Mouse (Mus musculus) kidney, embryonic 16.5 days (tissue): ENCODE results near the gene Barx1. TPM values are rescaled to one million over a fixed set of nuclear protein-coding genes. Genes with fewer than 3 reads are reported as not detected.

Experiments
- ATAC-seq: fragments of 200-750 bp; cut with Nextera tagmentation; 2 replicates; pipeline ENCODE4 v1.8.0; 2017; ENCODE audit warnings: moderate TSS enrichment; ENCODE audit not compliant: low FRiP score, low TSS enrichment
- H3K27ac ChIP-seq: fragments of 300-500 bp; sonication (generic); 2 replicates; pipeline ENCODE4 v1.5.1; 2014; ENCODE audit warnings: low read length
- H3K27me3 ChIP-seq: fragments of 300-500 bp; sonication (generic); 2 replicates; pipeline ENCODE4 v1.6.1; 2014; ENCODE audit warnings: low read length, control low read depth, mixed read lengths; ENCODE audit not compliant: insufficient read depth
- H3K36me3 ChIP-seq: fragments of 300-500 bp; sonication (generic); 2 replicates; pipeline ENCODE4 v1.6.1; 2014; ENCODE audit warnings: low read length, control low read depth, mixed read lengths; ENCODE audit not compliant: insufficient read depth
- H3K4me1 ChIP-seq: fragments of 300-500 bp; sonication (generic); 2 replicates; pipeline ENCODE4 v1.6.1; 2014; ENCODE audit warnings: low read length, control low read depth, mixed read lengths; ENCODE audit not compliant: insufficient read depth
- H3K4me2 ChIP-seq: fragments of 300-500 bp; sonication (generic); replicated peaks from 2 replicates; pipeline ENCODE4 v1.6.1; 2014; ENCODE audit warnings: low read depth, low read length
- H3K4me3 ChIP-seq: fragments of 300-500 bp; sonication (generic); 2 replicates; pipeline ENCODE4 v1.5.1; 2014; ENCODE audit warnings: mild to moderate bottlenecking, low read length
- H3K9ac ChIP-seq: fragments of 300-500 bp; sonication (generic); replicated peaks from 2 replicates; pipeline ENCODE4 v1.6.1; 2014; ENCODE audit warnings: low read length
- H3K9me3 ChIP-seq: fragments of 300-500 bp; sonication (generic); 2 replicates; pipeline ENCODE4 v1.6.1; 2016; ENCODE audit warnings: low read length, control low read depth
- WGBS: fragments of 180-500 bp; shearing (Covaris S2); extraction: QIAGEN DNeasy Blood & Tissue Kit; methylation state at CpG from one replicate; pipeline ENCODE4 v1.1.7; 2014; 5-methylcytosine and 5-hydroxymethylcytosine counted together
- polyA plus RNA-seq: library from polyadenylated mRNA; unstranded; fragments of >200 nt; fragmentation: Nextera tagmentation; extraction: Ambion mirVana; gene quantifications from 2 replicates; pipeline ENCODE4 v1.2.1, GENCODE M21; 2015

The Barx1 gene
- polyA plus RNA-seq, 1 experiment from 2014 or later: 0.11 TPM

DNA sequence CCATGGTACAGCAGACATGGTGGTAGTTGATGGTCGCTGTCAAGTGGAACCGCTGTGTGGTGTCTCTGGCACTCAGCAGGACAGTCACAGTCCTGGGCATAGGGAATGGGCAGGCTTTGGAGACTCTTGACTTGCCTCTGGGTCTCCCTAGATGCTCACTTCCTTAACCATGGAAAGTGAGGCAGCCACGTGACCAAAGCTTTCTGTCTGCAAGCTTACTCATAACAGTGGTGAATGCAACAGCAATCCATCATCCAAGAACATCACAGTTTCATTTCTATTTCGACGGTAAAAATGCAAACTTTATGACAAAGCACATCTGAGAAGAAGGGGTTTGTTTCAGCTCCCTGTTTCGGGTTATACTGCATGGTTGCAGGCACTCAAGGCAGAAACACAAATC is 19.7 kb upstream of the Barx1 start:
- H3K4me3 ChIP-seq: no peak overlapping the region
- H3K27me3 ChIP-seq: 0 out of 2 replicates have a peak, but pooled peaks cover 2% of the 10 kb centered on the region
- H3K4me1 ChIP-seq: no peaks in the 10 kb centered on the region
- no peaks in the 10 kb centered on the region for H3K36me3 ChIP-seq
- H3K9ac ChIP-seq: no peak overlapping the region
- 83% methylated on average over 6 of the region's 6 CpGs for WGBS
- ATAC-seq: no peak
- H3K4me2 ChIP-seq: no peak overlapping the region
- peaks cover 3% of the 10 kb centered on the region; the same call in 1 of the 2 replicates for H3K9me3 ChIP-seq
- H3K27ac ChIP-seq: no peak overlapping the region

GRCm38 (mm10) chr13:48643991-48644390 is 18.8 kb upstream of the Barx1 start:
- WGBS: 42% methylated on average over 3 of the region's 3 CpGs
- H3K9me3 ChIP-seq: peaks cover 3% of the 10 kb centered on the region; the same call in 1 of the 2 replicates
- no peaks in the 10 kb centered on the region for H3K4me1 ChIP-seq
- no peak for ATAC-seq
- no peak overlapping the region for H3K27ac ChIP-seq
- 0 out of 2 replicates have a peak, but pooled peaks cover 2% of the 10 kb centered on the region for H3K27me3 ChIP-seq
- no peaks in the 10 kb centered on the region for H3K36me3 ChIP-seq
- H3K4me2 ChIP-seq: no peak overlapping the region
- H3K9ac ChIP-seq: no peak overlapping the region
- H3K4me3 ChIP-seq: no peak overlapping the region

GRCm38 (mm10) chr13:48646696-48647095 is 16.1 kb upstream of the Barx1 start:
- Histone ChIP-seq H3K9ac (no peak overlapping the region), H3K36me3 (no peaks in the 10 kb centered on the region), H3K9me3 (peaks cover 3% of the 10 kb centered on the region; the same call in 1 of the 2 replicates), H3K4me1 (no peaks in the 10 kb centered on the region), H3K4me3 (no peak overlapping the region), H3K27ac (no peak overlapping the region), H3K27me3 (0 out of 2 replicates have a peak, but pooled peaks cover 3% of the 10 kb centered on the region), H3K4me2 (no peak overlapping the region)
- WGBS: 88% methylated on average over 4 of the region's 4 CpGs
- no peak for ATAC-seq

DNA sequence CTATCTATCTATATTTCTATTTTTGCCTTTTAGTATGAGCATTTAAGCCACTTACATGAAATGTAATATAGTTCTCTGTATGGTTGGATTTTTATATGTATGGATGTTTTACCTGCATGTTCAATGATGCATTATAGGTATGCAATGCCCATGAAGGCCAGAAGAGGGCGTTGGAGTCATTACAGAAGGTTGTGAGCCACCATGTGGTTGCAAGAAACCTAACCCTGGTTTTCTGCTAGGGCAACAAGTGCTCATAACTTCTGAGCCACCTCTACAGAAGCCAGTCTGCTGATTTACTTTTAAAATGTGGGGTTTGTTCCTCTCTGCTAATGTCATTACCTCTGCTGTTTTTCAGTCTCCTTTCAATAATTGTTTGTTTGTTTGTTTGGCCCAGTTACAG is 12.2 kb upstream of the Barx1 start:
- H3K27ac ChIP-seq: no peak overlapping the region
- no peak overlapping the region for H3K9ac ChIP-seq
- peaks cover 20% of the 10 kb centered on the region for H3K27me3 ChIP-seq
- 0% methylated on average over 1 of the region's 1 CpGs for WGBS
- no peaks in the 10 kb centered on the region for H3K36me3 ChIP-seq
- H3K4me1 ChIP-seq: no peaks in the 10 kb centered on the region
- no peak overlapping the region for H3K4me3 ChIP-seq
- peaks cover 3% of the 10 kb centered on the region; the same call in 1 of the 2 replicates for H3K9me3 ChIP-seq
- no peak overlapping the region for H3K4me2 ChIP-seq
- no peak for ATAC-seq

DNA sequence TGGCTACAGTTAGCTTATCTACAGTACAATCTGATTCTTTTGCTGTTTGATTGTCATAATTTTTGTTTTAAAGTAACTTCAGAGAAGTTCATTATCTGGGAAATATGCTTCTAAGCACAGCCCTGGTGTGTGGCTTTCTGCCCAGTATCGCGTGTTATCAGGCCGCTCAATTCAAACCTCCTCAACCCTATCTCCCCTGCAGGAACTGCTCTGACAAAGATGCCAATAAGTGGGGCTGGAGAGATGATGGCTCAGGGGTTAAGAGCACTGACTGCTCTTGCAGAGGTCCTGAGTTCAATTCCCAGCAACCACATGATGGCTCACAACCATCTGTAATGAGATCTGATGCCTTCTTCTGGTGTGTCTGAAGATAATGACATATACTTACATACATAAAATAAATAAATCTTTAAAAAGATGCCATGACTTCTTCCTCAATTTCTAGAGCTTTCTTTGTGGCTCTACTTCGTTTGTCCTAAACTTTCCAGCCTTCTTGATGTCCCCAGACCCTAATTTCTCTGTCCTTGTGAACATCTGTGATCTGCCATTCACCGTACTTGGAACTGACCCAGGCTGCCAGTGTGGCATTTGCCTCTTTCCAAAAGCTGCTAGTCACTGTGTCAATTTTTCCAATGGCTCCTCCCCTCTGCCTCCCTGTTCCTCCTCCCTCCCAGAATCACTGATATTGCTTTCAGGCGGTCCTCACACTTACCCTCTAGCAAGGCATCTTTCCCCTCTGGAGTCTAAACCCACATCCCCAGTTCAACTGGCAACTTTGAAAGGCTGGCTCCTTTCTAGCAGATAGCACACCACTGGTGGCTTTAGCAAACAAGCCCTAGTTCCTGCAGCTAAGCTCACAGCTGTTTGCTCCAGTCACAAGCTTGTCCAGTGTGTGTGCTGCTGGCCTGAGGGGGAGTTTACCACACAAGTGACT is 11.4 kb upstream of the Barx1 start:
- Histone ChIP-seq H3K9ac (no peak overlapping the region), H3K4me3 (no peak overlapping the region), H3K4me1 (no peaks in the 10 kb centered on the region), H3K27ac (no peak overlapping the region), H3K9me3 (peaks cover 3% of the 10 kb centered on the region; the same call in 1 of the 2 replicates), H3K36me3 (no peaks in the 10 kb centered on the region), H3K4me2 (no peak overlapping the region), H3K27me3 (peaks cover 28% of the 10 kb centered on the region)
- 54% methylated on average over 6 of the region's 6 CpGs for WGBS
- no peak for ATAC-seq

GRCm38 (mm10) chr13:48653788-48654770 is 8.7 kb upstream of the Barx1 start:
- WGBS: 7% methylated on average over 14 of the region's 14 CpGs
- Histone ChIP-seq H3K9ac (no peak overlapping the region), H3K27ac (no peak overlapping the region), H3K4me2 (no peak overlapping the region), H3K9me3 (no peaks in the 10 kb centered on the region), H3K4me3 (no peak overlapping the region), H3K36me3 (no peaks in the 10 kb centered on the region), H3K4me1 (peaks cover under 1% of the 10 kb centered on the region; the same call in 1 of the 2 replicates), H3K27me3 (peaks cover 54% of the 10 kb centered on the region)
- ATAC-seq: peak; percentile 29; the same call in 1 of the 2 replicates

GRCm38 (mm10) chr13:48655637-48656036 is 7.2 kb upstream of the Barx1 start:
- Histone ChIP-seq H3K9ac (no peak overlapping the region), H3K36me3 (no peaks in the 10 kb centered on the region), H3K4me2 (no peak overlapping the region), H3K4me1 (peaks cover 13% of the 10 kb centered on the region), H3K27me3 (peaks cover 70% of the 10 kb centered on the region), H3K4me3 (no peak overlapping the region), H3K27ac (no peak overlapping the region), H3K9me3 (no peaks in the 10 kb centered on the region)
- peak; percentile 60 for ATAC-seq
- 2% methylated on average over 8 of the region's 8 CpGs for WGBS

GRCm38 (mm10) chr13:48657791-48658190 is 5.0 kb upstream of the Barx1 start:
- Histone ChIP-seq H3K27ac (no peak overlapping the region), H3K9ac (no peak overlapping the region), H3K4me2 (no peak overlapping the region), H3K27me3 (peaks cover 84% of the 10 kb centered on the region), H3K9me3 (no peaks in the 10 kb centered on the region), H3K36me3 (no peaks in the 10 kb centered on the region), H3K4me3 (no peak overlapping the region), H3K4me1 (peaks cover 14% of the 10 kb centered on the region)
- 3% methylated on average over 9 of the region's 9 CpGs for WGBS
- no peak for ATAC-seq

DNA sequence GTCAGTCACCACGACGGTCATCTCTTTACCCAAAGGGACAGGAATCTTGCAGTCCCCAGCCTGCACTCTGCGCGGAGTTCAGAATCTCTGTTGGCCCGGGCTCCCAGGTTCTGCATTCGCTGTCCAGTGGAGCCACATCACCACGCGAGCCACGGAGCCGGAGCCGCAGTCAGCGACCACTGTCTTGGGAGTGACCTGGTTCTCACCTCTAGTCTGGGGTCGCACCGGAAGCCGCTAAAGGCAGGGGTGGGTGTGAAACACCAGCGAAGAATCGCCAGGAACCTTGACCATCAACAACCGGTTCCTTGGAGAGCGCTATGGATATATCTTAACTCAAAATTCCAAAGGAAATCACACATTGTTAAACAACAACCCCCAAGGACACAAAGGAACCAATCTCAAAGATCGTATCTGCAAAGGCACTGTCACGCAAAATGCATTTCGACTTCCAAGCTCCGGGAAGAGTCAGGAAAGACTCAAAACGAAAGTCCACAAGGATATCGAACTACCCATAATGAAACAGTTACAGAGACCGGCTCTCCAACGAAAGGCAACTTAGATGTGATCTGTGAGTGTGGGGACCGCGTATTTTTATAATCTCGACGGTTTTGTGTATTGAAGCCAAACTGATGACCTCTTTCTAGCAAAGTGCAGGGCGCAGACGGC is 4.1 kb upstream of the Barx1 start:
- peaks cover 20% of the 10 kb centered on the region for H3K4me1 ChIP-seq
- H3K4me3 ChIP-seq: peak overlapping the region; percentile 4; the same call in 1 of the 2 replicates
- H3K27ac ChIP-seq: no peak overlapping the region
- no peak overlapping the region for H3K9ac ChIP-seq
- no peak for ATAC-seq
- peaks cover 84% of the 10 kb centered on the region for H3K27me3 ChIP-seq
- H3K36me3 ChIP-seq: no peaks in the 10 kb centered on the region
- WGBS: under 1% methylated on average over 33 of the region's 33 CpGs
- no peaks in the 10 kb centered on the region for H3K9me3 ChIP-seq
- 0 out of 2 replicates have a peak overlapping the region, but pooled peaks have one; percentile 8 for H3K4me2 ChIP-seq
